Mouse (Mus musculus): ENCODE results near the gene Pdxk. TPM values are rescaled to one million over a fixed set of nuclear protein-coding genes. Genes with fewer than 3 reads are reported as not detected.
A peak's percentile ranks its signal among the peaks of the same experiment; 100 is the strongest.
"Not testable (repeated sequence)": the region's sequence is repeated elsewhere in the genome, so short reads cannot be mapped to it uniquely, and the experiment has no call there.

Gene Pdxk
- total RNA-seq, 2 experiments from 2014 or later, result 23.4 to 37.2 TPM

- ATAC-seq (replicated peaks; ENCODE audit: poor library complexity, severe bottlenecking), result peak; percentile 86
These were observed 39.4 kb downstream of the Pdxk start, which contains the start of gene Cstb for GRCm38 (mm10) chr10:78425181-78426041. Gene Cstb, plus strand, starts transcription at chr10:78425669.

DNA sequence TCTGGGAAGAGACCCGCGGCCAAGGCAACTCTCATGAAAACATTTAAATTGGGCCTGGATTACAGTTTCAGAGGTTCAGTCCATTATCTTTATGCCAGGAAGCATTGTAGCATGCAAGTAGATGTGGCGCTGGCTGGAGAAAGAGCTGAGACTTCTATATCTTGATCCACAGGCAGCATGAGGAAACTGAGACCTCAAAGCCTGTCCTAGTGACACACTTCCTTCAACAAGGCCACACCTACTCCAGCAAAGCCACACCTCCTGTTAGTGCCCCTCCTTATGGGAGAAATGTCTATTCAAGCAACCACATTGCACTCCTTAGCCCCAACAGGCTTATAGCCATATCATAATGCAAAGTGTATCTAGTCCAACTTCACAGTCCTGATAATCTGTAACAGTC is 42.2 kb downstream of the Pdxk start:
- ATAC-seq (replicated peaks; ENCODE audit: poor library complexity, severe bottlenecking), result peak; percentile 34

- ATAC-seq (replicated peaks; ENCODE audit: poor library complexity, severe bottlenecking), result no peak
These were observed 43.8 kb downstream of the Pdxk start for GRCm38 (mm10) chr10:78420929-78421328.

DNA sequence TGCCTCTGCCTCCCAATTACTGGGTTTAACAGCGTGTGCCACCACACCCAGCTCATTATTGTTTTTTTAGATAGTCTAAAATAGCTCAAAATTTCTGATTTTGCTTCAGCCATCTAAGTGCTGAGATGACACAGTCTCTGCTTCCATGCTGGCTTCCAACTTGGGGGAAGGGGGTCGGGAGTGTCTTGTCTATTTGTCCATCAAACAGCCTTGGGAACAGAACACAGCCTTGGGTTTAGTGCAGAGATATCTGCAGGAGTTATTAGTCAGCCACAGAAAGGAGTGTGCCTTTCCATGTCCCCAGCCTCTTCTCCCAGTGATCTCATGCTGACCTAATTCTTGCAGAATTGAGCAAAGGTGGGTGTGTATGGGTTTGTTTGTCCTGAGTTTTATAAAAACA is 46.0 kb downstream of the Pdxk start:
- no peak for ATAC-seq (replicated peaks; ENCODE audit: poor library complexity, severe bottlenecking)

GRCm38 (mm10) chr10:78417888-78418287 is 46.9 kb downstream of the Pdxk start:
- no peak for ATAC-seq (replicated peaks; ENCODE audit: poor library complexity, severe bottlenecking)

- not testable (repeated sequence) for ATAC-seq (replicated peaks; ENCODE audit: poor library complexity, severe bottlenecking)
These were observed 49.8 kb downstream of the Pdxk start for GRCm38 (mm10) chr10:78414936-78415335.

- peak; percentile 1; the same call in 1 of the 2 replicates for ATAC-seq (replicated peaks; ENCODE audit: poor library complexity, severe bottlenecking)
These were observed 51.6 kb downstream of the Pdxk start for GRCm38 (mm10) chr10:78413152-78413520.

- ATAC-seq (replicated peaks; ENCODE audit: poor library complexity, severe bottlenecking), result peak; percentile 98
These were observed 52.2 kb downstream of the Pdxk start, which contains the start of gene Rrp1 for GRCm38 (mm10) chr10:78412319-78413151. Gene Rrp1, minus strand, starts transcription at chr10:78413043.

DNA sequence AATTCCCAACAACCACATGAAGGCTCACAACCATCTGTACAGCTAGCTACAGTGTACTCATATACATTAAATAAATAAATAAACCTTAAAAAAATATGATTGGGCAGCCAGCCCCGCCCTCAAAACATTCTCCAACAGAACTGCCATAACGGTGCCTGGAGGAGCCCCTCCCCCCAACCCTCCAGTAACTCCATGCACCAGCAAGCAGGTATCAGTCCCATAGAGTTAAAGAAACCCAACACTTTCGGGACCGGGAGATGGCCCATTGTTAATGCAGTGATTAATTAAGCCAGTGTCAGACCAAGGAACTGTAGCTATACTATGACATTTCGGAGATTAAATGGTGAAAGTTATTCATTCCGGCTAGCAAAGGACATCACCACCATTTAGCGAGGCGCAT is 52.9 kb downstream of the Pdxk start:
- no peak for ATAC-seq (replicated peaks; ENCODE audit: poor library complexity, severe bottlenecking)

DNA sequence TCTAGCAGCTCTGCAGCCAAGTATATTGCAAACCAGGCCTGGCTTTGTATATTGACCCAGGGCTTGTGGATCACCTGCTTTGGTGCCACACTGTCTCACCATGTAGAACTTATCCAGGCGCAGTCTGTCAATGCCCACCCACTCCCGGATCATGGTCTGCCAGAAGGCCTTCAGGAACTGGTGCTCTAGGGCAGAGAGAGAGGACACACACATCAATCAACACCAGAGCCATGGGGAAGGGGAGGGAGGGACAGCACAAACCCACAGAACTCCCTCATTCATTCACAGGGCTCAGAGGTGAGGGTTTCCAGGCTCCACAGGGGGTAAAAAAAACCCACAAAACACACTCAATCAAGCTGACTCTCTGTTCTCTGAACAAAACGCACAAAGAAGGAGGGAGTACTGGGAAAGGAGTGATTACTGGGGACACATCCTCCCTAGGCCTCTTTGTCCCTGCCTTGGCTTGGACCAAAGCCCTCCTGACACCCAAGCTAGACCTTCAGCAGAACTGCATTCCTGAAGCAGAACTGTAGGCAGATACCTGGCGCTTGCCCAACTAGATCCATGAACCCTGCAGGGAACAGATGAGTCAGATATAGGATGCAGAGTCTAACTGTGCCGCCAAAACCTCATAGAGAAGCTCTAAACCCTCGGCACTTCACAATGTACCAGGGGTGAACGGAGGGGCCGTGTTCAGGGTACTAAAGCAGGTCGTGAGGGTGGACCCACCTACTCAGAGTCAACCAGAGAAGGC is 55.6 kb downstream of the Pdxk start:
- no peak for ATAC-seq (replicated peaks; ENCODE audit: poor library complexity, severe bottlenecking)

DNA sequence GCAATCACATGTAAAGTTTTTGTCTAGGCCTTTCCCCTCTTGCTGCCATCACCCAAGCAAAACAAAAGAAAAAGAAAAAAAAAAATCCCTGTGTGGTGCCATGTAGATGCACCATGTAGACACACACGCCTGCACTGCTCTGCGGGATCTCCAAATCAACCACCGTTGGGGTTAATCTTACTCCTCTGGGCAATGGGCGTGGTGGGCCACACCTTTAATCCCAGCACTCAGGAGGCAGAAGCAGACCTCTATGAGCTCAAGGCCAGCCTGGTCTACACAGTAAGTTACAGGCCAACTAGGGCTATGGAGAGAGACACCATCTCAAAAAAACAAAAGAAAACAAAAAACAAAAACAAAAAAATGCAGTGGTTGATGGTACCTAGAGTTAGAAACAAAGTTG is 57.6 kb downstream of the Pdxk start:
- no peak for ATAC-seq (replicated peaks; ENCODE audit: poor library complexity, severe bottlenecking)

DNA sequence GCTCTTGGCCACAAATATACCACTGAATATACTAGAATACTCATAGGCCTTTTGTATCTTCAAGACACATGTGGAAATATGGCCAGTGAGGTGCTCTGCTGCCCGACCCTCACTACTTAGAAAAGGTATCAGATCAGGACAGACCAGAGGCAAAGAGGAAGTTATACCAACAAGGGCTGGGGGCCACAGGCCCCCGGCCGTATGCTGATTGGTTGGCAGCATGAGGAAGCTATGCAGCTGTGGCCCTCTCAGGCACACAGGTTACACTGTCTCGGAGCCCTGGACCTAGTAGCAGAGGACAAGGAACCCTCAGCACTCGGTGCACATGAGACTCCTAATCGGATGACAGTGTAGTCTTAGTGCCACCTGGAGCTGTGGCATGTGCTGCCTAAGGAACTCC is 58.6 kb downstream of the Pdxk start:
- peak; percentile 84 for ATAC-seq (replicated peaks; ENCODE audit: poor library complexity, severe bottlenecking)

DNA sequence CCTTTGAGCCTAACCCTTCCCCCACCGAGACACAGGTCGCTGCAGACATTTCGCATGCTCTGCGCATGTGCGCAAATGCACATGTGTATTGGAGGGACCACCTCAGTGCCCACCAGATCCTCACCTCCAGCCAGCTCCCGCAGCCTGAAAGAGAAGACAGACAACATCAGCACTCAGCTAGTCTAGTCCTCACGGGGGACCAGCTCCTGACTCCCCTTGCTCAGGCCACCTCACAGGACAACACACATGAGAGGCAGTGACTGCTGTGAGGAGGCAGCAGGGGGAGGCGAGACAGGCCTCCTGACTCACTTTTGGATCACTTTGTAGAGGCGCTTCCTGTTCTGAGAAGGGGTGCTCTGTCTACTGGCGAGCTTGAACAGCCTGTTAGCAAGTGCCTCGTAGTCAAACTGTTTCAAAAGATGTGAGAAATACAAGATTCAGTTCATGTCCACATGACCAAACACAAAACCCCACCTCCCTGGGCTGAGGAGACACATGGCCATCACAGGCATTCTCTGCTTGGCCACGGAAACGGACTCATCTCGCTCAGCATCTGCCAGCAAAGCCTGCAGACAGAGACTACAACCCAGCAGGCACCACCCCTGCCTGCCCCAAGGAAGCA is 62.4 kb downstream of the Pdxk start:
- no peak for ATAC-seq (replicated peaks; ENCODE audit: poor library complexity, severe bottlenecking)

- no peak for ATAC-seq (replicated peaks; ENCODE audit: poor library complexity, severe bottlenecking)
These were observed 63.6 kb downstream of the Pdxk start for GRCm38 (mm10) chr10:78401127-78401526.

GRCm38 (mm10) chr10:78399090-78399657 is 65.6 kb downstream of the Pdxk start:
- ATAC-seq (replicated peaks; ENCODE audit: poor library complexity, severe bottlenecking), result no peak

- ATAC-seq (replicated peaks; ENCODE audit: poor library complexity, severe bottlenecking), result no peak
These were observed 68.2 kb downstream of the Pdxk start for GRCm38 (mm10) chr10:78396625-78396885.

- ATAC-seq (replicated peaks; ENCODE audit: poor library complexity, severe bottlenecking), result peak; percentile 82
These were observed 68.8 kb downstream of the Pdxk start for GRCm38 (mm10) chr10:78395819-78396624.

DNA sequence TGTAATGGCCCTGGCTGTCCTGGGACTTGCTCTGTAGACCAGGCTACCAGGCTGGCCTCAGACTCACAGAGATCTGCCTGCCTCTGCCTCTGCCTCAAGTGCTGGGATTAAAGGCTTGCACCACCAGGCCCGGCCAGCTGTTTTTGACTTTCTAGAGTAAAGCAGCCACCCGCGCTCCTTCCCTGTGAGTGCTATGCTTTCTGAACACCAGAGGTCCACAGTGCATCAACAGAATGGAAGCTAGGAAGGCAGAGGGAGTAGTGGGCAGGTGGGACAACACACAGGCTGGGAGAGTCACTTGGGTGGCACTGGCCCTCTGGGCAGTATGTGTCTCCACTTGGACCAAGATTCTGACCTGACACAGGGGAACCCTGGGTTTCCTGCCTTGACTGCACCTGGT is 69.4 kb downstream of the Pdxk start:
- no peak for ATAC-seq (replicated peaks; ENCODE audit: poor library complexity, severe bottlenecking)

GRCm38 (mm10) chr10:78392072-78392471 is 72.7 kb downstream of the Pdxk start:
- ATAC-seq (replicated peaks; ENCODE audit: poor library complexity, severe bottlenecking), result peak; percentile 68

Measured in granulocyte monocyte progenitor cell, adult 5-6 weeks (primary cell).